Mouse (Mus musculus): ENCODE measurements at regions not wholly inside any gene's neighbourhood (a gene's known extent, or its start where the extent isn't known, plus 50 kb on each side); places are given as distances from the start of the nearest gene placed in this dataset.

DNA sequence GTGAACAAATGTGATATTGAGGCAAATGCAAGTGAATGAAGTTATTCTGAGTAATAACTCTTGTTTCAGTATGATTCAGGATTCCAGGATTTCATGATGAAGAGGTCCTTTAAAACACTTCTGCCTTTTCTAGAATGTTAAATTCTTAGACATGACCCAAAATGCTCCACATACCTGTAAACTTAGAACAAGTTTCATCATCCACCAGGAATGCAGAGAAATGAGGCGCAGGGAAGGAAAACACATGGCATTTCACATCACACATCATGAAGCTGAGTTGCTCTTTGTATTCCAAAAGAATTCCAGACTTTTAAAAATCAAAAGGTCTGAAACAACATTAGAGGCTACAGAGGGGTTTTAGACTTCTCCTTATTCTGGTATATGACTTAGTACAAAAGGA is 574.8 kb downstream of the Rfpl4b start:
- intact Hi-C loops (cut with DNase I) = no loop called here
- DNase-seq (ENCODE audit: extremely low spot score in 1 of 2, low spot score in 2 of 2) = no peak
- no peak overlapping the region for H3K4me3 ChIP-seq
- no peak for TF ChIP-seq CTCF (IDR thresholded peaks at IDR 0.05)
- H3K27ac ChIP-seq = no peak overlapping the region

All from left cerebral cortex, adult 2 months (tissue).